Mouse (Mus musculus): ENCODE measurements around the gene Ifngr2.

- no peak for TF ChIP-seq CTCF (IDR thresholded peaks at IDR 0.05; ENCODE audit: low read depth, low read length)
- TF ChIP-seq POLR2A (IDR thresholded peaks at IDR 0.05; ENCODE audit: extremely low read depth, insufficient read depth, low read length): no peak
Measured at GRCm38 (mm10) chr16:91534477-91534876, 12.4 kb upstream of the Ifngr2 start.

Data from liver, adult 2 months (tissue).